Mouse (Mus musculus): ENCODE data around the gene Tmem156. TPM values are rescaled to one million over a fixed set of nuclear protein-coding genes. Genes with fewer than 3 reads are reported as not detected.

Gene Tmem156
- polyA plus RNA-seq, 1 experiment from 2014 or later: 1.9 TPM

- H3K36me3 ChIP-seq (ENCODE audit: control insufficient read depth, insufficient read depth, low read length): peaks cover 16% of the 10 kb centered on the region
- H3K27ac ChIP-seq (ENCODE audit: low read length): no peak overlapping the region
Measured at GRCm38 (mm10) chr5:65026776-65027175, 65.2 kb downstream of the Tmem156 start.

GRCm38 (mm10) chr5:65025916-65026315 is 66.0 kb downstream of the Tmem156 start:
- WGBS: 43% methylated on average over 6 of the region's 6 CpGs
- Histone ChIP-seq H3K9me3 (replicated peaks; ENCODE audit: control insufficient read depth, low read length) (no peaks in the 10 kb centered on the region), H3K36me3 (ENCODE audit: control insufficient read depth, insufficient read depth, low read length) (peaks cover 17% of the 10 kb centered on the region), H3K27ac (ENCODE audit: low read length) (no peak overlapping the region), H3K9ac (ENCODE audit: low read length) (no peak overlapping the region), H3K4me3 (replicated peaks; ENCODE audit: low read length) (no peak overlapping the region), H3K4me2 (ENCODE audit: low read depth, low read length) (no peak overlapping the region), H3K4me1 (ENCODE audit: control insufficient read depth, insufficient read depth, low read length) (no peaks in the 10 kb centered on the region), H3K27me3 (ENCODE audit: control insufficient read depth, insufficient read depth, low read length) (no peaks in the 10 kb centered on the region)
- no peak for ATAC-seq (ENCODE audit: insufficient read depth, low FRiP score)

More at GRCm38 (mm10) chr5:65026776-65027175, 65.2 kb downstream of the Tmem156 start:
- Histone ChIP-seq H3K4me3 (replicated peaks; ENCODE audit: low read length) (no peak overlapping the region), H3K4me1 (ENCODE audit: control insufficient read depth, insufficient read depth, low read length) (no peaks in the 10 kb centered on the region), H3K4me2 (ENCODE audit: low read depth, low read length) (no peak overlapping the region), H3K9me3 (replicated peaks; ENCODE audit: control insufficient read depth, low read length) (no peaks in the 10 kb centered on the region), H3K27me3 (ENCODE audit: control insufficient read depth, insufficient read depth, low read length) (no peaks in the 10 kb centered on the region), H3K9ac (ENCODE audit: low read length) (no peak overlapping the region)
- WGBS: 77% methylated on average over 9 of the region's 9 CpGs
- no peak for ATAC-seq (ENCODE audit: insufficient read depth, low FRiP score)

- Histone ChIP-seq H3K4me2 (ENCODE audit: low read depth, low read length) (no peak overlapping the region), H3K4me1 (ENCODE audit: control insufficient read depth, insufficient read depth, low read length) (no peaks in the 10 kb centered on the region), H3K36me3 (ENCODE audit: control insufficient read depth, insufficient read depth, low read length) (peaks cover 13% of the 10 kb centered on the region), H3K27ac (ENCODE audit: low read length) (no peak overlapping the region), H3K4me3 (replicated peaks; ENCODE audit: low read length) (no peak overlapping the region), H3K27me3 (ENCODE audit: control insufficient read depth, insufficient read depth, low read length) (no peaks in the 10 kb centered on the region), H3K9ac (ENCODE audit: low read length) (no peak overlapping the region), H3K9me3 (replicated peaks; ENCODE audit: control insufficient read depth, low read length) (no peaks in the 10 kb centered on the region)
- WGBS: 79% methylated on average over 2 of the region's 2 CpGs
- no peak for ATAC-seq (ENCODE audit: insufficient read depth, low FRiP score)
Measured at GRCm38 (mm10) chr5:65024641-65025040, 67.3 kb downstream of the Tmem156 start.

- WGBS: 97% methylated on average over 4 of the region's 4 CpGs
- H3K9ac ChIP-seq (ENCODE audit: low read length): no peak overlapping the region
- no peaks in the 10 kb centered on the region for H3K27me3 ChIP-seq (ENCODE audit: control insufficient read depth, insufficient read depth, low read length)
Measured at GRCm38 (mm10) chr5:65022006-65022405, 69.9 kb downstream of the Tmem156 start.

GRCm38 (mm10) chr5:65019823-65020222 is 72.1 kb downstream of the Tmem156 start:
- no peak overlapping the region for H3K4me2 ChIP-seq (ENCODE audit: low read depth, low read length)
- H3K9me3 ChIP-seq (replicated peaks; ENCODE audit: control insufficient read depth, low read length): no peaks in the 10 kb centered on the region
- H3K36me3 ChIP-seq (ENCODE audit: control insufficient read depth, insufficient read depth, low read length): peaks cover 16% of the 10 kb centered on the region
- no peaks in the 10 kb centered on the region for H3K4me1 ChIP-seq (ENCODE audit: control insufficient read depth, insufficient read depth, low read length)
- H3K9ac ChIP-seq (ENCODE audit: low read length): no peak overlapping the region
- no peak for ATAC-seq (ENCODE audit: insufficient read depth, low FRiP score)
- no peak overlapping the region for H3K27ac ChIP-seq (ENCODE audit: low read length)
- H3K27me3 ChIP-seq (ENCODE audit: control insufficient read depth, insufficient read depth, low read length): no peaks in the 10 kb centered on the region
- no peak overlapping the region for H3K4me3 ChIP-seq (replicated peaks; ENCODE audit: low read length)
- 59% methylated on average over 7 of the region's 7 CpGs for WGBS

More at GRCm38 (mm10) chr5:65022006-65022405, 69.9 kb downstream of the Tmem156 start:
- H3K9me3 ChIP-seq (replicated peaks; ENCODE audit: control insufficient read depth, low read length): no peaks in the 10 kb centered on the region
- no peak for ATAC-seq (ENCODE audit: insufficient read depth, low FRiP score)
- no peaks in the 10 kb centered on the region for H3K4me1 ChIP-seq (ENCODE audit: control insufficient read depth, insufficient read depth, low read length)
- no peak overlapping the region for H3K4me3 ChIP-seq (replicated peaks; ENCODE audit: low read length)
- peaks cover 13% of the 10 kb centered on the region for H3K36me3 ChIP-seq (ENCODE audit: control insufficient read depth, insufficient read depth, low read length)
- no peak overlapping the region for H3K4me2 ChIP-seq (ENCODE audit: low read depth, low read length)
- no peak overlapping the region for H3K27ac ChIP-seq (ENCODE audit: low read length)

GRCm38 (mm10) chr5:65019109-65019508 is 72.8 kb downstream of the Tmem156 start:
- H3K4me1 ChIP-seq (ENCODE audit: control insufficient read depth, insufficient read depth, low read length): no peaks in the 10 kb centered on the region
- WGBS: 77% methylated on average over 8 of the region's 8 CpGs
- no peak overlapping the region for H3K4me2 ChIP-seq (ENCODE audit: low read depth, low read length)
- no peak for ATAC-seq (ENCODE audit: insufficient read depth, low FRiP score)
- no peaks in the 10 kb centered on the region for H3K9me3 ChIP-seq (replicated peaks; ENCODE audit: control insufficient read depth, low read length)
- H3K27ac ChIP-seq (ENCODE audit: low read length): no peak overlapping the region
- no peaks in the 10 kb centered on the region for H3K27me3 ChIP-seq (ENCODE audit: control insufficient read depth, insufficient read depth, low read length)
- H3K36me3 ChIP-seq (ENCODE audit: control insufficient read depth, insufficient read depth, low read length): peaks cover 16% of the 10 kb centered on the region
- H3K9ac ChIP-seq (ENCODE audit: low read length): no peak overlapping the region
- no peak overlapping the region for H3K4me3 ChIP-seq (replicated peaks; ENCODE audit: low read length)

GRCm38 (mm10) chr5:65015508-65015907 is 76.4 kb downstream of the Tmem156 start:
- Histone ChIP-seq H3K36me3 (ENCODE audit: control insufficient read depth, insufficient read depth, low read length) (peaks cover 3% of the 10 kb centered on the region; the same call in 1 of the 2 replicates), H3K27ac (ENCODE audit: low read length) (no peak overlapping the region), H3K27me3 (ENCODE audit: control insufficient read depth, insufficient read depth, low read length) (no peaks in the 10 kb centered on the region)

GRCm38 (mm10) chr5:65011901-65012573 is 79.9 kb downstream of the Tmem156 start:
- Histone ChIP-seq H3K27me3 (ENCODE audit: control insufficient read depth, insufficient read depth, low read length) (no peaks in the 10 kb centered on the region), H3K27ac (ENCODE audit: low read length) (no peak overlapping the region), H3K9ac (ENCODE audit: low read length) (no peak overlapping the region), H3K4me1 (ENCODE audit: control insufficient read depth, insufficient read depth, low read length) (no peaks in the 10 kb centered on the region), H3K4me3 (replicated peaks; ENCODE audit: low read length) (no peak overlapping the region), H3K36me3 (ENCODE audit: control insufficient read depth, insufficient read depth, low read length) (peaks cover 21% of the 10 kb centered on the region), H3K9me3 (replicated peaks; ENCODE audit: control insufficient read depth, low read length) (0 out of 2 replicates have a peak, but pooled peaks cover 5% of the 10 kb centered on the region), H3K4me2 (ENCODE audit: low read depth, low read length) (no peak overlapping the region)
- 76% methylated on average over 7 of the region's 7 CpGs for WGBS
- no peak for ATAC-seq (ENCODE audit: insufficient read depth, low FRiP score)

More at GRCm38 (mm10) chr5:65015508-65015907, 76.4 kb downstream of the Tmem156 start:
- Histone ChIP-seq H3K9ac (ENCODE audit: low read length) (no peak overlapping the region), H3K4me3 (replicated peaks; ENCODE audit: low read length) (no peak overlapping the region), H3K9me3 (replicated peaks; ENCODE audit: control insufficient read depth, low read length) (no peaks in the 10 kb centered on the region), H3K4me2 (ENCODE audit: low read depth, low read length) (no peak overlapping the region), H3K4me1 (ENCODE audit: control insufficient read depth, insufficient read depth, low read length) (no peaks in the 10 kb centered on the region)
- 88% methylated on average over 3 of the region's 3 CpGs for WGBS
- no peak for ATAC-seq (ENCODE audit: insufficient read depth, low FRiP score)

- ATAC-seq (ENCODE audit: insufficient read depth, low FRiP score): no peak
- WGBS: 42% methylated on average over 4 of the region's 4 CpGs
- H3K27ac ChIP-seq (ENCODE audit: low read length): no peak overlapping the region
- H3K4me1 ChIP-seq (ENCODE audit: control insufficient read depth, insufficient read depth, low read length): no peaks in the 10 kb centered on the region
- H3K9me3 ChIP-seq (replicated peaks; ENCODE audit: control insufficient read depth, low read length): 0 out of 2 replicates have a peak, but pooled peaks cover 5% of the 10 kb centered on the region
- no peak overlapping the region for H3K4me2 ChIP-seq (ENCODE audit: low read depth, low read length)
- H3K36me3 ChIP-seq (ENCODE audit: control insufficient read depth, insufficient read depth, low read length): peaks cover 18% of the 10 kb centered on the region
- H3K4me3 ChIP-seq (replicated peaks; ENCODE audit: low read length): no peak overlapping the region
- no peaks in the 10 kb centered on the region for H3K27me3 ChIP-seq (ENCODE audit: control insufficient read depth, insufficient read depth, low read length)
- no peak overlapping the region for H3K9ac ChIP-seq (ENCODE audit: low read length)
Measured at GRCm38 (mm10) chr5:65006011-65006491, 85.9 kb downstream of the Tmem156 start.

All from stomach, embryonic 16.5 days (tissue).